Mouse (Mus musculus) liver, adult 2 months (tissue): ENCODE results near the gene Tenm2.

Source experiments
- CTCF ChIP-seq: fragments of 200-500 bp; IDR thresholded peaks from 2 replicates; pipeline ENCODE4 v1.5.1; 2011; ENCODE audit warnings: low read depth, low read length, control low read depth
- POLR2A ChIP-seq: fragments of 200-500 bp; IDR thresholded peaks from 2 replicates; pipeline ENCODE4 v1.6.1; 2011; ENCODE audit warnings: low read length, control low read depth; ENCODE audit not compliant: insufficient read depth; ENCODE audit errors: extremely low read depth

- TF ChIP-seq CTCF (no peak), POLR2A (no peak)
Measured at GRCm38 (mm10) chr11:36276015-36276414, 959.7 kb downstream of the Tenm2 start.
